Mouse (Mus musculus) skeletal muscle tissue, adult 2 months (tissue): ENCODE measurements around the gene Mapk1.

Source experiments
- DNase-seq: peaks from one replicate; pipeline ENCODE4 v3.0.0-alpha.2; 2012; ENCODE audit warnings: low read depth, low spot score

The Mapk1 gene

DNA sequence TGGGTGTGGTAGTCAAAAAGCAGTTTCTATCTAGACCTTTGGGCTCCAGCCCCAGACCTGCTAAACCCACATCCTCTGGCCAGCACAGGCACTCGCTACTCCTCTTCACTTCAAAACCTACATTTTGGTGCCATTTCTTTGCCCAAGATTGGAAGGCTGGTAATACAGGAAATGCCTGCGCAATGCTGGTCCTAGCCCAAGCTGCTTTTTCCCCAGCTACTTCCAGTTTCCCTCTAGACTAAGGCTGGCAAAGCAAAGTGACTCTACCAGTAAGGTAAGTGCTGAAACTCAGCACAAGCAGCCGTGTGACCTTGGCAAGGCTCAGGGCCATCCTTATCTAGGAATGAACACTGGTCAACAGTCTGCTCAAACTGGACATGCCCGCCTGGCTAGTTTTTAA lies 102.5 kb downstream of the Mapk1 start:
- DNase-seq, result no peak

DNA sequence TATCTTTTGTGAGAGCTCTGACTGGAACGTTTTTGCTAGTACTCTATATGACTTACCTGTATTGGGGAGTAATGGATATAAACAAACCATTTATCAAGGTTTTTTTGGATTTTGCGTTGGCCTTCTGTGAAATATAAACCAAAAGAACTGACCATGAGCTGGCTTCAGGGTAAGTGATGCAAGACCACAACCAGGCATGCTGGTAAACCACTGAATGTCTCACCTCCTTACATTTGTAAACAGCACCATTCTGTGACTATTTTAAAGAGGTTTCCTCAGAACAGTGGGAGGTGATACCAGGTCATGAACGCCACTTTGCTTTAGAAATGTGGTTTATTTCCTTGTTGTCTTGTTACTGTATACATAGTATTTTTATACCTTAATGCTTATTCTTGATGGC lies 103.1 kb downstream of the Mapk1 start:
- DNase-seq, result no peak

DNA sequence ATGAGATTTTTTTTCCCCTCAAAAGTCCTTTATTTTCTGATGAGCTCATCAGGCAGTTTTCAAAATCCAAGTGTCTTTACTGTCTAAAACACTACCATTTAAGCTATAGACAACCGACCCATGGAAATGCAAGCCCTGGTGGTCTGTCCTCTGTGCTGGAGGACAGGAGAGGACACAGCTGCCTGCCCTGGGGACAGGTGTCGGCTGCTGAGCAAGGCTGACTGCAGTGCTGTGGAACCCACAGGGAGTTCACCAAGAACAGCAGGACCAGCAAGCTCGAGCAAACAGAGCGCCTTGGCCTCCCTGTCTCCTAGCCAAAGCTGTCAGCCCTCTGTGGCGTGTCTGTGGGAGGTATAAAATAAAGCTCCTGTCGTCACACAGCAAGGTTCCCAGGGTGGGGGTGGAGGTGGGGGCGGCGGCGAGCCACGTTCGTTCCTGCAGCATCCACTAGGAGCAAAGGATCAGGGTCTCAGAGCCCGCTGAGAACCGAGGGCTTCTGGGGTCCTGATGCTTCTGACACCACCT lies 103.5 kb downstream of the Mapk1 start:
- DNase-seq, result no peak

DNA sequence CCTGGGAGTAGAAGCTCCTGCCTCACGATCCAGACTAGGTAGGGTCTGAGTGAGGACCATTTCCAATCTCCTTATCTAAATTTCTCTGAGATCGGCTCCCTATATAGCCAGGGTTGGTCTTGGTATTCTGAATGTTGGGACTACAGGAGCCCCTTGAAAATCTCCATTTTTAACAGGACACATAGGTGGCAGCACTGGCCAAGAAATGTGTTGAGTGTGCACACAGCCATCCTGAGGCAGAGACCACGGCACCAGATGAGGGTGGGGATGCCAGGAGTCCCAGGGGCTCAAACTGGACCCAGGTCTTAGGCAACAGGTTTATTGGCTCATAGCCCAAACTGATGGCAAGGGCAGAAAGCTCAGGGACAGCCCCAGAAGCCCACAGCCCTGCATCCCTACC lies 105.2 kb downstream of the Mapk1 start:
- DNase-seq, result no peak

DNA sequence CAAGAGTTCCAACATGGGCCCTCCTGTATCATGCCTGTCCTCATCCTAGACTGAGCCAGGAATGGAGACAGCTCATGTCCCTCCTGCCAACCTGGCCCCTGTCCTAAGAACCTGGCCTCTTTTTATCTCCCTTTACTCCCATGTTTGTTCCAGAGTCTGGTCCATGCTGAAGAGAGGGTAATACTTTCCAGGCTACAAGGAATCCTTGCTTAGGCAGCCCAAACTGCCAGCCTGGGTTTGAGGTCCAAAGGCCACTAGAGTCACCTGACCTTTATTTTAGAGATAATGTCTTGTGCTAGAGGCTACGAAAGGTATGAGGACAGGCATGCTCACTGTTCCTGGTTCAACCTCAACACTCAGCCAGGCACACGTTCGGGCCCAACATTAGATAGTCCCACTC lies 113.8 kb downstream of the Mapk1 start:
- DNase-seq, result no peak
